18 mouse cellular contexts compared by ENCODE assay signal in genomic region chr3:42153372-42153771, GRCm38 (mm10).
"Had no signal": no experiment of that assay in that cellular context is flagged by ENCODE, and none has a peak within 500 bp of the region (broad histone marks: within the 10 kb centered on the region; RNA-seq: fewer than 3 reads in every experiment).

No protein-coding gene starts in this region.

- H3K27ac ChIP-seq: kidney, postnatal 0 days; left cerebral cortex, adult 2 months; limb, embryonic 10.5 days; limb, embryonic 13.5 days; liver, embryonic 12.5 days; liver, embryonic 15.5 days; lung, embryonic 15.5 days; midbrain, embryonic 15.5 days had no signal

- H3K9me3 ChIP-seq: limb, embryonic 10.5 days; limb, embryonic 13.5 days; liver, embryonic 12.5 days; liver, embryonic 15.5 days; lung, embryonic 15.5 days; midbrain, embryonic 15.5 days had no signal

- H3K9ac ChIP-seq: limb, embryonic 13.5 days; liver, embryonic 12.5 days; liver, embryonic 15.5 days; lung, embryonic 15.5 days; midbrain, embryonic 15.5 days had no signal

- H3K4me3 ChIP-seq: left cerebral cortex, adult 2 months; limb, embryonic 10.5 days; limb, embryonic 13.5 days; liver, embryonic 12.5 days; liver, embryonic 15.5 days; lung, embryonic 15.5 days; megakaryocyte, embryonic 14.5 days; midbrain, embryonic 15.5 days had no signal

- H3K4me2 ChIP-seq: limb, embryonic 13.5 days; liver, embryonic 12.5 days; liver, embryonic 15.5 days; lung, embryonic 15.5 days; midbrain, embryonic 11.5 days; midbrain, embryonic 15.5 days had no signal

- DNase-seq: kidney, postnatal 25 days; layer of hippocampus, postnatal 36 days; liver; lung, adult 18-20 months; lung, postnatal 10 days; lung, postnatal 36 days; thymus, adult 18-20 months; thymus, postnatal 36 days had no signal

- H3K36me3 ChIP-seq: limb, embryonic 10.5 days; limb, embryonic 13.5 days; liver, embryonic 12.5 days; liver, embryonic 15.5 days; lung, embryonic 15.5 days; midbrain, embryonic 15.5 days had no signal

- ATAC-seq: liver, embryonic 12.5 days; midbrain, embryonic 15.5 days had no signal

- H3K27me3 ChIP-seq: limb, embryonic 13.5 days; liver, embryonic 12.5 days; liver, embryonic 15.5 days; lung, embryonic 15.5 days; megakaryocyte, embryonic 14.5 days; midbrain, embryonic 15.5 days had no signal

- H3K4me1 ChIP-seq: limb, embryonic 10.5 days; limb, embryonic 13.5 days; liver, embryonic 12.5 days; liver, embryonic 15.5 days; lung, embryonic 15.5 days; megakaryocyte, embryonic 14.5 days; midbrain, embryonic 15.5 days had no signal
